Mouse (Mus musculus): Measurements from ENCODE around the gene Afmid. TPM values are rescaled to one million over a fixed set of nuclear protein-coding genes. Genes with fewer than 3 reads are reported as not detected.

The Afmid gene
- polyA plus RNA-seq (2015; fragmentation: Nextera tagmentation; extraction: Ambion mirVana): 3.8 and 5.3 TPM in 2 replicates

GRCm38 (mm10) chr11:117825333-117826101 is at the start of gene Afmid, which contains the start of gene Tk1:
Gene Afmid, plus strand, starts transcription at chr11:117825924.
Gene Tk1, minus strand, starts transcription at chr11:117826092.
- H3K27me3 ChIP-seq: no peaks in the 10 kb centered on the region
- H3K27ac ChIP-seq: peak within 1 kb of the TSS; percentile 93
- WGBS: under 1% methylated on average over 34 of the region's 34 CpGs
- H3K4me3 ChIP-seq: peak within 1 kb of the TSS; percentile 65
- H3K9ac ChIP-seq: peak within 1 kb of the TSS; percentile 73
- ATAC-seq (ENCODE audit: borderline replicate concordance, extremely low read depth, low FRiP score, low TSS enrichment): peak; percentile 41; the same call in 1 of the 2 replicates
- H3K4me2 ChIP-seq: peak within 1 kb of the TSS; percentile 90
- peaks cover 26% of the 10 kb centered on the region for H3K36me3 ChIP-seq
- H3K9me3 ChIP-seq: no peaks in the 10 kb centered on the region
- peaks cover 81% of the 10 kb centered on the region for H3K4me1 ChIP-seq

- Histone ChIP-seq H3K36me3 (no peaks in the 10 kb centered on the region), H3K4me1 (peaks cover 33% of the 10 kb centered on the region), H3K4me3 (no peak overlapping the region), H3K9ac (no peak overlapping the region), H3K9me3 (no peaks in the 10 kb centered on the region), H3K27me3 (no peaks in the 10 kb centered on the region), H3K4me2 (no peak overlapping the region), H3K27ac (no peak overlapping the region)
- 90% methylated on average over 14 of the region's 14 CpGs for WGBS
- no peak for ATAC-seq (ENCODE audit: borderline replicate concordance, extremely low read depth, low FRiP score, low TSS enrichment)
Measured at GRCm38 (mm10) chr11:117776085-117776792, 49.5 kb upstream of the Afmid start.

GRCm38 (mm10) chr11:117777111-117777510 is 48.6 kb upstream of the Afmid start:
- WGBS: 81% methylated on average over 5 of the region's 5 CpGs
- no peak overlapping the region for H3K4me2 ChIP-seq
- ATAC-seq (ENCODE audit: borderline replicate concordance, extremely low read depth, low FRiP score, low TSS enrichment): no peak
- H3K4me3 ChIP-seq: no peak overlapping the region
- no peak overlapping the region for H3K27ac ChIP-seq
- no peak overlapping the region for H3K9ac ChIP-seq
- no peaks in the 10 kb centered on the region for H3K27me3 ChIP-seq
- no peaks in the 10 kb centered on the region for H3K36me3 ChIP-seq
- peaks cover 42% of the 10 kb centered on the region for H3K4me1 ChIP-seq
- no peaks in the 10 kb centered on the region for H3K9me3 ChIP-seq

DNA sequence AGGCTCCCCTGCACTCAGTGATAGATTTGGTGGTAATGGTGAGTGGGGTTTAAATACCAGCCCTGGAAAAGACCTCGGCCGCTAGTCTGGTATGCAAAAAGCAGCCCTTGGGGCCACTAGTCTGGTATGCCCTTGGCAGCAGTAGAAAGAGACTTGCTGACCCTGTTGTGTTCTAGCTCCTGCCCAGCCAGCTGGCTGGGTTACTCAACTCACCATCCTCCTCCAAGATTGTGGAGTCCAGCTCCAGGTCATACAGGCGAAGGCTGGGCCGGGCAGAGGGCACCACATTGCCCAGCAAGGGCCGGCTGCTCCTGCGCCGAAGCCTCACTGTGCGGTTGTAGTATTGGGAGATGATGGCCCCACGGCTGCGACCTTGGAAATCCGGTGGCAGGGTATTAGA is 47.7 kb upstream of the Afmid start:
- ATAC-seq (ENCODE audit: borderline replicate concordance, extremely low read depth, low FRiP score, low TSS enrichment): no peak
- Histone ChIP-seq H3K4me2 (no peak overlapping the region), H3K4me3 (no peak overlapping the region), H3K36me3 (no peaks in the 10 kb centered on the region), H3K27ac (0 out of 2 replicates have a peak overlapping the region, but pooled peaks have one; percentile 88), H3K9me3 (no peaks in the 10 kb centered on the region), H3K9ac (no peak overlapping the region), H3K4me1 (peaks cover 49% of the 10 kb centered on the region), H3K27me3 (no peaks in the 10 kb centered on the region)
- WGBS: 88% methylated on average over 11 of the region's 11 CpGs

DNA sequence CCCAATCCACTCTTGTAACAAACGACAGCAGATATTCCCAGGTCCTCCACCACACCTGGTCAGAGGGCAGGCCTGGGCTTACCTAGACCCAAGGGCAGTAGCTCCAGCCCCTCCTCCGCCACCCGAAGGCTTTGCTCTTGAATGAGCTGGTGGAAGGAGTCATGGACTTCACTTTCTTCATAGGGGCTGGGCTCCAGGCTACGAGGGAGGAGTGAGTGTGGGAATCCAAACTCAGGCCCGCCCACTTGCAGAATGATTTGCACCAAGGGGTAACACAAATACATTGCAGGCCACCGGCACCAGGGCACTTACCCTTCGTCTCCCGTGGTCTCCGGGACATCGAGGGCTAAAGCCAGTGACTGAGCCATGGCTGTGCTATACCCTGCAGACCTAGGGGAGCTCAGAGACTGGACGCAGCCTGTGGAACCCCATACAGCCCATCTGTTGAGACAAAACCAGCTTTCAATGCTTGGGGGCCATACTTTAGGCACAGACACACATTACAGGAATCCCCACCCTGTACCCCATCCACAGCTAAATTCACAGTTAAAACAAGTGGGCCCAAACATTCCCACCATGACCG is 46.8 kb upstream of the Afmid start:
- H3K27me3 ChIP-seq: no peaks in the 10 kb centered on the region
- H3K36me3 ChIP-seq: no peaks in the 10 kb centered on the region
- H3K4me1 ChIP-seq: peaks cover 56% of the 10 kb centered on the region
- WGBS: 44% methylated on average over 12 of the region's 12 CpGs
- H3K4me3 ChIP-seq: peak overlapping the region; percentile 54
- peak overlapping the region; percentile 49; the same call in 1 of the 2 replicates for H3K9ac ChIP-seq
- H3K27ac ChIP-seq: peak overlapping the region; percentile 88
- no peaks in the 10 kb centered on the region for H3K9me3 ChIP-seq
- no peak for ATAC-seq (ENCODE audit: borderline replicate concordance, extremely low read depth, low FRiP score, low TSS enrichment)
- peak overlapping the region; percentile 98 for H3K4me2 ChIP-seq

DNA sequence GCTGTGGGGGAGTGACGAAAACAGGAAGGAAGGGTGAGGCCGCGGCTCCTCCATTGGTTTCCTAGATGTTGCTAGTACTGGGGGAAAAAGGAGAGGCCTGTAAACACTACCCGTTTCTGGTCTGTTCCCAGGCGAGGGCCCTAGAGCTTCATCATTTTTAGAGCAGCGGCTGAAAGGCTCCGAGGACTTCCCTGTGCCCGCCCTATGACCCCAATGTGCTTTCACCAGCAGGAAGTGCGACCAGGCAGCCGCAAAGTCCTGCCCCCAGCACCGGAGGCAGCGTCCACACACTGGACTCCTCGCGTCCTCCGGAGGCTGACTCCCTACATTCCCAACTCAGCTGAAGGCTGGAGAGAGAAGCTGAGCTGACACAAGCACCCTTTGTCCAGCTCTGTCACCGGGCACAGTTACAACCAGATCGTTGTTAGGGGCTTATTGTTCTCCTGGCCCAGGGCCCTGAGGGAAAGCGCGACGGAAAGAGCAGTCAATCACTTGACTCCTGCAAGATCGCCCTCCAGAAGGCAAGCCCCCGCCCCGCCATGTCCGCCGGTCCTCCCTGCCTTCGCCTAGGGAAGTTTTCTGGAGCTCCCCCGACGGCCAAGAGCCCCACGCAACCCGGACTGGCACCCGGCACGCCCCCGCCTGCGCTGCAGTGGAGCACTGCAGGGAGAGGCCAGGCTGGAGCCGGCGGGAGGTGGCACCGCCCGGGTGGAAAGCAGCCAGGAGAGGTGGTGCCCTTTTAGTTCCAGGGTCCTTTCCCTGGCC is 46.1 kb upstream of the Afmid start:
- no peaks in the 10 kb centered on the region for H3K36me3 ChIP-seq
- H3K9ac ChIP-seq: peak overlapping the region; percentile 49
- H3K4me2 ChIP-seq: peak overlapping the region; percentile 98
- no peaks in the 10 kb centered on the region for H3K9me3 ChIP-seq
- peak; percentile 35 for ATAC-seq (ENCODE audit: borderline replicate concordance, extremely low read depth, low FRiP score, low TSS enrichment)
- no peaks in the 10 kb centered on the region for H3K27me3 ChIP-seq
- H3K27ac ChIP-seq: peak overlapping the region; percentile 88
- WGBS: 1% methylated on average over 38 of the region's 38 CpGs
- peak overlapping the region; percentile 54 for H3K4me3 ChIP-seq
- H3K4me1 ChIP-seq: peaks cover 56% of the 10 kb centered on the region

GRCm38 (mm10) chr11:117780199-117780515 is 45.6 kb upstream of the Afmid start:
- Histone ChIP-seq H3K27ac (peak overlapping the region; percentile 88), H3K4me1 (peaks cover 56% of the 10 kb centered on the region), H3K9me3 (no peaks in the 10 kb centered on the region), H3K4me2 (peak overlapping the region; percentile 98), H3K36me3 (no peaks in the 10 kb centered on the region), H3K9ac (peak overlapping the region; percentile 49), H3K4me3 (peak overlapping the region; percentile 54), H3K27me3 (no peaks in the 10 kb centered on the region)
- under 1% methylated on average over 17 of the region's 17 CpGs for WGBS
- ATAC-seq (ENCODE audit: borderline replicate concordance, extremely low read depth, low FRiP score, low TSS enrichment): no peak

GRCm38 (mm10) chr11:117780582-117781111 is 45.1 kb upstream of the Afmid start:
- peak; percentile 65 for ATAC-seq (ENCODE audit: borderline replicate concordance, extremely low read depth, low FRiP score, low TSS enrichment)
- WGBS: 1% methylated on average over 19 of the region's 19 CpGs
- Histone ChIP-seq H3K9me3 (no peaks in the 10 kb centered on the region), H3K27me3 (no peaks in the 10 kb centered on the region), H3K4me3 (peak overlapping the region; percentile 54), H3K27ac (peak overlapping the region; percentile 88), H3K9ac (peak overlapping the region; percentile 49), H3K36me3 (no peaks in the 10 kb centered on the region), H3K4me2 (peak overlapping the region; percentile 98), H3K4me1 (peaks cover 56% of the 10 kb centered on the region)

DNA sequence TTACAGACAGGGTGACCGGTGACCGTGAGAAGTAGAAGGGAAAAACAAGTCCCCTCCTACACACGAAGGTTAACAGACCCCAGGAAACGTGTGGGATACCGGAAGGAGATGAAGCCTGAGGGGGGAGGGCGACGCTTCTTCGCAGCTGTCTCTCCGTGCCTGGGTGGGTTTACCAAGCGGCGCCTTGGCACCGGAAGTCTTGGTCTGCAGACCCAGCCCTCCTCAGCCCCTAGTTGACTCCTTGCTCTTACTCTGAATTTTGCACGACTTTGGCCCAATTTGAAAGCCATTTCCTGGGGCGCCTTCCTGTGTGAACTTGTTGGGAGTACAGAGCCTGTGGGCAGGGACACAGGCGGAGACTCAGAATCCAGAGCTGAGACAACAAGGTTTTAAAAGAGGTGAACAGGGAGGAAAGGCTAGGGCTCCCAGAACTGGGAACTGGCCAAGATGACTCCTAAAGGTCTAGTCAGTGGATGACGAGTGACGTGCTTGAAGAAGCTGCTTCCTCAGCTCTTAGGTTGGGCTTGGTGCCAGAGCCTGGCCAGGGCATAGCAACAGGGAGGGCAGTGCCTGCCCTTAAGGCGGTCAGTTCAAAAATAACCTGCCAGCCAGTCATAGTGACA is 44.4 kb upstream of the Afmid start:
- H3K27ac ChIP-seq: peak overlapping the region; percentile 88
- peaks cover 56% of the 10 kb centered on the region for H3K4me1 ChIP-seq
- no peaks in the 10 kb centered on the region for H3K27me3 ChIP-seq
- ATAC-seq (ENCODE audit: borderline replicate concordance, extremely low read depth, low FRiP score, low TSS enrichment): no peak
- no peaks in the 10 kb centered on the region for H3K9me3 ChIP-seq
- peak overlapping the region; percentile 24; the same call in 1 of the 2 replicates for H3K9ac ChIP-seq
- H3K36me3 ChIP-seq: no peaks in the 10 kb centered on the region
- peak overlapping the region; percentile 54 for H3K4me3 ChIP-seq
- 10% methylated on average over 18 of the region's 18 CpGs for WGBS
- peak overlapping the region; percentile 98 for H3K4me2 ChIP-seq

- H3K9me3 ChIP-seq: no peaks in the 10 kb centered on the region
- no peaks in the 10 kb centered on the region for H3K36me3 ChIP-seq
- ATAC-seq (ENCODE audit: borderline replicate concordance, extremely low read depth, low FRiP score, low TSS enrichment): peak; percentile 15; the same call in 1 of the 2 replicates
- H3K27ac ChIP-seq: peak within 1 kb of the TSS; percentile 88
- no peaks in the 10 kb centered on the region for H3K27me3 ChIP-seq
- 42% methylated on average over 24 of the region's 24 CpGs for WGBS
- peak within 1 kb of the TSS; percentile 98 for H3K4me2 ChIP-seq
- peak within 1 kb of the TSS; percentile 54 for H3K4me3 ChIP-seq
- H3K9ac ChIP-seq: peak within 1 kb of the TSS; percentile 32; the same call in 1 of the 2 replicates
- H3K4me1 ChIP-seq: peaks cover 56% of the 10 kb centered on the region
Measured at GRCm38 (mm10) chr11:117781993-117782704, 43.6 kb upstream of the Afmid start, which contains the start of the genes Tmc8 and Tmc6. Gene Tmc8, plus strand, starts transcription at chr11:117782076. Gene Tmc6, minus strand, starts transcription at chr11:117782198.

Measured in lung, embryonic 15.5 days (tissue).